Mouse (Mus musculus): Measurements from ENCODE around the gene Cebpe. TPM values are rescaled to one million over a fixed set of nuclear protein-coding genes. Genes with fewer than 3 reads are reported as not detected.

Cebpe gene
- polyA plus RNA-seq, 1 experiment from 2014 or later, result 0.09 TPM

DNA sequence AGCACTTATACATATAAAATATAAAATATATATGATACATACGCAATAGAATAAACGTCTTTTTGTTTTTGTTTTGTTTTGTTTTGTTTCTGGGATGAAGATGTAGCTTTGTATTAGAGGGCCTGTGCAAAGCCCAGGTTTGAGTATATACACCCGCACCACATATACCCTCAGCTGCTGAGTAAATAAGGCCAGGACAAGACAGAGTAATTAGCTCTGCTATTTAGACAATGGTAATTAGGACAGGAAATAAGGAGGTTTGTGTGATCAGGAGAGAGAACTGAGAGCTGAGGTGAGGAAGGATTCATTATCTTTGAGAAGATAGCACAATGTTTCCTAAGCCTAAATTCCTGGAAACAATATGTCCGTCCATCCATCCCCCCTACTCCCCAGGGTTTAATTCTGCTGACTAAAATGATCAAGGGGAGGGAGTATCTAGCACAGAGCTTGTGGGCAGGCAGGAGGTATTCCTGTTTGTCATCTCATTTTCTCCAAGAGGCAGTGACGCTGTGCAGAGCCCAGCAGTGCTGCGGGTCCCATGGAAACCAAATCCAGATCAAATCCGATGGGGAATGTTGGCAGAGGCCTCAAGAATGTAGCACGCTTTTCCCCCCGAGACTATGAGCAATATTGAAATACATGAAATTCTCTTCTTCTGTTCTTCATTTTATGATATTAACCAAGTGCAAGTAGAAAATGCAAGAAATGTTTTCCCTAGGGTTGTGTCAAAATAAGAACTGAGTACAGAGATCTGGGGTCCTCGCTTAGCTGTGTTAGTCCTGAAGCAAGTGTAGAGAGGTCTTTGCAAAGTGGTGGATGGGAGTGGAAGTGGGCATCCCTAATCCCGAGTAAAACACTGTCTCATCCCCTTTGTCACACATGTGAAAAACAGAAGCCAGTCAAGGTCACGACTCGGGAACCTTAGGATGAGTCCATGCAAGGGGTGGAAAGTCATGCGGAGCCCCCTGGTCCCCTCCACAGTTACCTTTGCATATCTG is 24.9 kb upstream of the Cebpe start:
- Histone ChIP-seq H3K27me3 (ENCODE audit: low read depth, poor library complexity, severe bottlenecking) (peaks cover 8% of the 10 kb centered on the region; the same call in 1 of the 2 replicates), H3K36me3 (no peaks in the 10 kb centered on the region), H3K9me3 (replicated peaks) (no peaks in the 10 kb centered on the region), H3K27ac (replicated peaks) (no peak overlapping the region; the same call in 1 of the 2 replicates), H3K4me1 (peaks cover 27% of the 10 kb centered on the region), H3K4me3 (no peak overlapping the region)
- peak; percentile 42 for DNase-seq (ENCODE audit: low spot score)
- 49% methylated on average over 14 of the region's 14 CpGs for WGBS

DNA sequence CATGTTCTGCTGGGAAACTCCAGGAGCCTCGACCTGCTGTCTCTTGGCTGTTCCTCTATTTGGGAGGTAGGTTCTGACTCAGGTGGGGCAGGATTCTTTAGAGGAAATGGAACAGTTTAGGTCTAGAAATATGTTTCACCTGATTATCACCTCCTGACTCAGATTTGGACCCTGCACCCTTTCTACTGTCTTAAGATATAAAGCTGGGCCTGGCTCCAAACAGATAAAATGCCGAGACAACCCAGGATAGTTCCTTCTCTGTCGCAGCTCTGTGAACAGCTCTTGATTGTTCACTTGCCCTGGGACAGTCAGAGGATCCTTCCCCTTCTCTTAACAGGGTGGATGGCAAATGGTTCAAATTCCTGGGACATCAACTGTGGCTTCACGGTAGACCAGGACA is 23.2 kb upstream of the Cebpe start:
- DNase-seq (ENCODE audit: low spot score), result no peak
- WGBS, result 80% methylated on average over 4 of the region's 4 CpGs
- H3K4me3 ChIP-seq, result no peak overlapping the region
- no peaks in the 10 kb centered on the region for H3K36me3 ChIP-seq
- no peaks in the 10 kb centered on the region for H3K9me3 ChIP-seq (replicated peaks)
- peaks cover 25% of the 10 kb centered on the region for H3K4me1 ChIP-seq
- H3K27me3 ChIP-seq (ENCODE audit: low read depth, poor library complexity, severe bottlenecking), result peaks cover 8% of the 10 kb centered on the region; the same call in 1 of the 2 replicates
- H3K27ac ChIP-seq (replicated peaks), result no peak overlapping the region

DNA sequence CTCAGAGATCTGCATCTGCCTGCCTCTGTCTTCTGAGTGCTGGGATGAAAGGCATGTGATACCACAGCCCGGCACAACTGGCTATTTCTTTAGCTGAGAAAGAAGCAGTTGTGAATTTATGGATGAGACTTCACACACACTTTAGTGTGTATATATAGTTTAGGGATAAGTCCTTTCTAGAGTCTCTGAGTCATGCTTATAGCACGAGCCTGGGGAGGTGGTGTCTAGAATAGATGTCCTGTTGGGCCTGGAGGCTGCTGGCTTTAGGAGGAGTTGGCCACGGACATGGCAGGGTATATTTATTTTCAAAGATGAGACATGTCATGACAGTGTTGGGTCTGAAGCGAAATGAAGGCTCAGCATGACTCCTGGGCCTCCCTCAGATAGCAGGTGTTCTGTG is 22.0 kb upstream of the Cebpe start:
- peaks cover 25% of the 10 kb centered on the region for H3K4me1 ChIP-seq
- no peak overlapping the region for H3K4me3 ChIP-seq
- no peak for DNase-seq (ENCODE audit: low spot score)
- H3K27ac ChIP-seq (replicated peaks), result no peak overlapping the region
- H3K9me3 ChIP-seq (replicated peaks), result no peaks in the 10 kb centered on the region
- H3K36me3 ChIP-seq, result no peaks in the 10 kb centered on the region
- peaks cover 11% of the 10 kb centered on the region; the same call in 1 of the 2 replicates for H3K27me3 ChIP-seq (ENCODE audit: low read depth, poor library complexity, severe bottlenecking)
- WGBS, result 85% methylated on average over 4 of the region's 4 CpGs

DNA sequence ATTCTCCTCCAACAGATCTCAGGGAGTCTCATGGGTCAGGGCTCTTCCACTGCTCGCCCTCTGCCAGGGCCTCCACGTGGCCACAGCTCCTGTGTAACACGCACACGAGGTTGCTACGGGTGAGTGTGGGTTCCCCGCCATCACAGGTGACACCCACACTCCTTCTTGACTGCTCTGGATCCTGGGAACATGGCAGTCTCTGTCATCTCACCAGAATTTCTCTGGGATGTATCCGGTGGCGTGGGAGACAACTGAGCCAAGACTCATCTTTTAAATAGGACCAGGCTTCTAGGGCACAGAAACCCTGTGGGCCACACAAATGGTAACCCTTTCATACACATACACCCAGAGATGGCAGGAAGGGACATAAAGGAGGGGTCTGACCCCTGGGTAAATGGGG is 20.2 kb upstream of the Cebpe start:
- WGBS, result 89% methylated on average over 8 of the region's 8 CpGs

DNA sequence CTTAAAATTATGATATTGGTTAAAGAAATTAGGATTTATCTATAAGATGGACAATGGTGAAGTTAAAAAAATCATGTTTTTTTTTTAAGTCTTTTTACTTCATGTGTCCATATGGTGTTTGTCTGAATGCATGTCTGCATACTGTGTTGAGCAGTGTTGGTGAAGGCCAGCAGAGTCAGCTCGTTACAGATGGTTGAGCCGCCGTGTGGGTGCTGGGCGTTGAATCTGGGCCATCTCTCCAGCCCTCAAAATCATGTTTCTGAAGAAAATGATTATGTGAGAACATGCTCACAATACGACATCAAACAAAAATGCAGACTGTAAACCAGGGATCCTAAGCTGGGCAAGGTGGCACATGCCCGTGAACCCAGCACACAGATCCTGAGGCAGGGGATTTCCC is 18.3 kb upstream of the Cebpe start:
- peaks cover 3% of the 10 kb centered on the region; the same call in 1 of the 2 replicates for H3K4me1 ChIP-seq
- 94% methylated on average over 6 of the region's 6 CpGs for WGBS
- no peaks in the 10 kb centered on the region for H3K9me3 ChIP-seq (replicated peaks)
- H3K27ac ChIP-seq (replicated peaks), result no peak overlapping the region
- H3K4me3 ChIP-seq, result no peak overlapping the region
- H3K27me3 ChIP-seq (ENCODE audit: low read depth, poor library complexity, severe bottlenecking), result peaks cover 3% of the 10 kb centered on the region; the same call in 1 of the 2 replicates
- no peak for DNase-seq (ENCODE audit: low spot score)
- no peaks in the 10 kb centered on the region for H3K36me3 ChIP-seq

More for the DNA sequence above, 20.2 kb upstream of the Cebpe start:
- H3K36me3 ChIP-seq, result no peaks in the 10 kb centered on the region
- no peak for DNase-seq (ENCODE audit: low spot score)
- H3K4me3 ChIP-seq, result no peak overlapping the region
- peaks cover 11% of the 10 kb centered on the region; the same call in 1 of the 2 replicates for H3K27me3 ChIP-seq (ENCODE audit: low read depth, poor library complexity, severe bottlenecking)
- no peak overlapping the region for H3K27ac ChIP-seq (replicated peaks)
- H3K4me1 ChIP-seq, result peaks cover 14% of the 10 kb centered on the region
- H3K9me3 ChIP-seq (replicated peaks), result no peaks in the 10 kb centered on the region

- Histone ChIP-seq H3K4me1 (peaks cover 3% of the 10 kb centered on the region; the same call in 1 of the 2 replicates), H3K27ac (replicated peaks) (0 out of 2 replicates have a peak overlapping the region, but pooled peaks have one; percentile 17), H3K4me3 (no peak overlapping the region), H3K36me3 (no peaks in the 10 kb centered on the region), H3K27me3 (ENCODE audit: low read depth, poor library complexity, severe bottlenecking) (peaks cover 3% of the 10 kb centered on the region; the same call in 1 of the 2 replicates), H3K9me3 (replicated peaks) (no peaks in the 10 kb centered on the region)
- no peak for DNase-seq (ENCODE audit: low spot score)
- WGBS, result 67% methylated on average over 13 of the region's 13 CpGs
These were observed 17.1 kb upstream of the Cebpe start for GRCm38 (mm10) chr14:54728823-54729653.

GRCm38 (mm10) chr14:54727565-54727964 is 15.6 kb upstream of the Cebpe start:
- WGBS, result 83% methylated on average over 5 of the region's 5 CpGs
- DNase-seq (ENCODE audit: low spot score), result no peak
- no peaks in the 10 kb centered on the region for H3K9me3 ChIP-seq (replicated peaks)
- H3K27me3 ChIP-seq (ENCODE audit: low read depth, poor library complexity, severe bottlenecking), result peaks cover 3% of the 10 kb centered on the region; the same call in 1 of the 2 replicates
- H3K4me3 ChIP-seq, result no peak overlapping the region
- H3K4me1 ChIP-seq, result peaks cover 6% of the 10 kb centered on the region; the same call in 1 of the 2 replicates
- no peak overlapping the region for H3K27ac ChIP-seq (replicated peaks)
- H3K36me3 ChIP-seq, result no peaks in the 10 kb centered on the region

- H3K4me3 ChIP-seq, result no peak overlapping the region
- H3K27ac ChIP-seq (replicated peaks), result no peak overlapping the region
- H3K36me3 ChIP-seq, result no peaks in the 10 kb centered on the region
- no peaks in the 10 kb centered on the region for H3K9me3 ChIP-seq (replicated peaks)
- peaks cover 6% of the 10 kb centered on the region; the same call in 1 of the 2 replicates for H3K4me1 ChIP-seq
- no peak for DNase-seq (ENCODE audit: low spot score)
- H3K27me3 ChIP-seq (ENCODE audit: low read depth, poor library complexity, severe bottlenecking), result no peaks in the 10 kb centered on the region
- WGBS, result 83% methylated on average over 6 of the region's 6 CpGs
These were observed 12.1 kb upstream of the Cebpe start for GRCm38 (mm10) chr14:54724049-54724448.

DNA sequence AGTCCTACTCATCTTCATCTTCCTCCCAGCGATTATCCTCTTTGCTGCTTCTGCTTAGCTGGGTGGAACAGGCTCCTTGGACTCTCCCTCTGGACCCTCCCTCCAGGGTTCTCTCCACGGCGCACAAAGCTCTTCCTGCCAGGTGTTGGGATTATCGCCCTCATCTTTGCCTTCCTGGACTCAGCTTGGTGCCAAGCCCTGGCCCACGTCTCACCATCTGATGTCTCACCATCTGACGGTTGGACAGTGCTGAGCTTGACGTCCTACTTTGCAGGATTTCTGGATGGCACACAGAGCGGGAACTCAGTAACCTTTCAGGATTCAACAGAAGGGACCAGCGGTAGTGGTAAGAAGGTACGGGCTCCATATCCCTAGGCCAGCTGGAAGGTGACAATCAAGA is 9.7 kb upstream of the Cebpe start:
- Histone ChIP-seq H3K4me1 (peaks cover 6% of the 10 kb centered on the region; the same call in 1 of the 2 replicates), H3K27ac (replicated peaks) (no peak overlapping the region), H3K27me3 (ENCODE audit: low read depth, poor library complexity, severe bottlenecking) (no peaks in the 10 kb centered on the region), H3K36me3 (no peaks in the 10 kb centered on the region), H3K4me3 (no peak overlapping the region), H3K9me3 (replicated peaks) (no peaks in the 10 kb centered on the region)
- no peak for DNase-seq (ENCODE audit: low spot score)
- WGBS, result 83% methylated on average over 10 of the region's 10 CpGs

DNA sequence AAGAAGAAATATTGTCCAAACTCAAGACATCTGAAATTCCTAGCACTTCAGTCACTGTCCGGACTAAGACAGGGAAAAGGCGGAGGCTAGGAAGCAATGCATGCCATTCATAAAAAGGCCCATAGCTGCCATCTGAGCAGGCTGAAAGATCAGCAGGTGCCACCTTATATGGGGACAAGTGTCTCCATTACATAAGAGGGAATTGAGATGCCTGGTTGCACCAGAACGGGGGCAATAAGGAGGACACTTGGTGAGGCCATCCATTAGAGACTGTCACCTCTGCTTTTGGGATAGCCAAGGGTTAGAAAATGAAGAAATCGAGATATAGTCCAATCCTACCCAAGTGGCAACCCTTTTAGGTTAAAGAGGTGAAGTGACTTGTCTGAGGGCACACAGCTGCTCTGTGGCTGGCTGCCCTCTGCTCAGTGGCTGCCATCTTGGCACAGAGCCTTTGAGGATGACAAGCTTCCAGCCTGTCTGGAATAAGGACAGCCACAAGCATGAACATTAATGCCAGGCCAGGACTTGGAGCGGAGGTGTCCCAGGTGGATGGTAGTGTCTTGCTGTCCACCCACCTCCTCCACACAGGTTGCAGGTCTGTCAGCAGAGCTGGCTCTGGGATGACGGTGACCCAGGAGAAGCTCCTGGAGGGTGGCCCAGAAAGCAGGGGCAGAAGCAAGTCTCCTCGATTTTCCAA is 8.8 kb upstream of the Cebpe start:
- H3K36me3 ChIP-seq, result no peaks in the 10 kb centered on the region
- no peaks in the 10 kb centered on the region for H3K9me3 ChIP-seq (replicated peaks)
- DNase-seq (ENCODE audit: low spot score), result no peak
- H3K4me3 ChIP-seq, result no peak overlapping the region
- H3K27ac ChIP-seq (replicated peaks), result no peak overlapping the region
- peaks cover 6% of the 10 kb centered on the region; the same call in 1 of the 2 replicates for H3K4me1 ChIP-seq
- WGBS, result 90% methylated on average over 7 of the region's 7 CpGs
- peaks cover 7% of the 10 kb centered on the region; the same call in 1 of the 2 replicates for H3K27me3 ChIP-seq (ENCODE audit: low read depth, poor library complexity, severe bottlenecking)

- no peak overlapping the region for H3K27ac ChIP-seq (replicated peaks)
- H3K4me3 ChIP-seq, result no peak overlapping the region
These were observed 8.1 kb upstream of the Cebpe start for GRCm38 (mm10) chr14:54720041-54720440.

DNA sequence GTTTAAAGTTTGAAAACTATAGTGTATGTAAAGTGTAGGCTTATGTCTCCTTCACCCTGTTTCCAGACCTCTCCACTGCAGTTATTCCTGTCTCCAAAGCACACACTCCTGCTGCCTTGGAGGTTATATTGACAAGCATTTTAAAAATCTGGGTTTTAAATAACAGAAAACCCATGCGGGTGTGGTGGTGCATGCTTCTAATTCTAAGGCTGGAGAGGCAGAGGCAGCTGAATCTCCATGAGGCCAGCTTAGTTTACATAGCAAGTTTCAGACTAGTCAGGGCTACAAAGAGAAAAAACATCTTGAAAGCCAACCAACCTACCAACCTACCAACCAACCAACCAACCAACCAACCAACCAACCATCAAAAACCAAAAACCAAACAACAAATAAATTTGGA is 3.4 kb upstream of the Cebpe start:
- 79% methylated on average over 1 of the region's 1 CpGs for WGBS
- Histone ChIP-seq H3K27ac (replicated peaks) (no peak overlapping the region), H3K4me1 (peaks cover 11% of the 10 kb centered on the region), H3K36me3 (no peaks in the 10 kb centered on the region), H3K4me3 (no peak overlapping the region), H3K27me3 (ENCODE audit: low read depth, poor library complexity, severe bottlenecking) (peaks cover 16% of the 10 kb centered on the region), H3K9me3 (replicated peaks) (no peaks in the 10 kb centered on the region)
- no peak for DNase-seq (ENCODE audit: low spot score)

More at GRCm38 (mm10) chr14:54720041-54720440, 8.1 kb upstream of the Cebpe start:
- WGBS, result 91% methylated on average over 11 of the region's 11 CpGs
- Histone ChIP-seq H3K4me1 (peaks cover 7% of the 10 kb centered on the region; the same call in 1 of the 2 replicates), H3K9me3 (replicated peaks) (no peaks in the 10 kb centered on the region), H3K27me3 (ENCODE audit: low read depth, poor library complexity, severe bottlenecking) (peaks cover 10% of the 10 kb centered on the region), H3K36me3 (no peaks in the 10 kb centered on the region)
- no peak for DNase-seq (ENCODE audit: low spot score)
